Mouse (Mus musculus): ENCODE measurements around the gene Mogat1.
A peak's percentile ranks its signal among the peaks of the same experiment; 100 is the strongest.
"Not testable (repeated sequence)": the region's sequence is repeated elsewhere in the genome, so short reads cannot be mapped to it uniquely, and the experiment has no call there.

Gene Mogat1

DNA sequence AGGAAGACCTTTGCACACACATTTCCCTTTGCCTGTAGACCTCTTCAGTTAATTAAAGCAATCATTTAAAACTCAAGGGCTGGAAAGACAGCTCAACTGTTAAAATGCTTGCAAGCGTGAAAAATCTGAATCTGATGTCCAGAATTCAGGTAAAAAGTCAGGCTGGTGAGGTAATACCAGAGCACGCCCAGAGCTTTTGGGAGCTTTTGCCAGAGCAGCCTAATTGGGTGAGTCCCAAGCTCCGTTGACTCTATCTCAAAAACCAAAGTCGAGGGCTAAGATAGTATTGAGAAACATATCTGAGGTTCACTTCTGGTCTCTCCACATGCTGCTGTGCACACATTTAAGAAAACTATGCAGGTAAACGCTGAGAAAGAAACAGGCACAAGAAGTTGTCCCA is at the start of gene Mogat1:
Gene Mogat1 (plus strand): TSS at position 130 of the 400 bp plus-strand sequence.
- no peak for DNase-seq (ENCODE audit: low spot score)

GRCm38 (mm10) chr1:78472441-78472840 is 38.4 kb upstream of the Mogat1 start:
- no peak for DNase-seq (ENCODE audit: low spot score)

DNA sequence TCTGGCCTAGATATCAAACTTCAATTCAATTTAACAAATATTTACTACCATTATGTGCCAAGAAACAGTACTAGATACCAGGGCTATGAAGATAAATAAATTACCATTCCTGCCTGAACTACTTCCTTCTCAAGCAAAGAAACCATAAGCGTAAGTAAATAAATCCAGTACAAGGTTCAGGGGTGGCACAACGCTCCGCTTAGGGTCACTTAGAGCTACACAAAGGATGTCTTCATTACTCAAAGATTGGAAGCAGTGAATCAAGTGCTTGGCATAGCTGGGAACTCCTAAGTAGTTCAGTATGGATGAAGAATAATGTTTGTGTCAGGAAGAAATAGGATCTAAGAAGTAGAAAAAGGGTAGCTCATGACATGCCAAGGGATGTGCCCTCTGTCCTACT is 27.4 kb upstream of the Mogat1 start:
- DNase-seq (ENCODE audit: low spot score) = no peak

DNA sequence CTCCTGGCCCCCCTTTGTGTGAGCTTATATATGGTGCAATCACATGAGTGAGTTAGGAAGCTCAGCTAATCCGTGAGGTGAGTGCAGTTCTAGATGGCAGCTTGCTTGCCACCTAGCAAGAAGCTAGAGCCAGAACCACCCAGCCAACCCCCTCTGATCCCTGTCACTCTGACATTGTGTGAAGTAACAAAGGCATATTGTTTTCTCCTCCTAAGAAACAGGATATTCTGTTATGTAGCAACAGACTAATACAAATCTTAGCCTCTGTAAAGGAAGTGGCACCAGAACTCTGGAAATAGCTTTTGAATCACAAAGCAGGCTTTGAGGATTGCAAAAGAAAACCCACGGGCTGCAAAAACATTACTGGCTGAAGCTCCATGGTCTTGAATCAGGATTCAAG is 26.4 kb upstream of the Mogat1 start:
- no peak for DNase-seq (ENCODE audit: low spot score)

GRCm38 (mm10) chr1:78488427-78488751 is 22.4 kb upstream of the Mogat1 start:
- no peak for DNase-seq (ENCODE audit: low spot score)

- DNase-seq (ENCODE audit: low spot score) = peak; percentile 87
Observed at GRCm38 (mm10) chr1:78488752-78489492, 21.9 kb upstream of the Mogat1 start, which contains the start of gene Farsb. Gene Farsb, minus strand, starts transcription at chr1:78488897.

DNA sequence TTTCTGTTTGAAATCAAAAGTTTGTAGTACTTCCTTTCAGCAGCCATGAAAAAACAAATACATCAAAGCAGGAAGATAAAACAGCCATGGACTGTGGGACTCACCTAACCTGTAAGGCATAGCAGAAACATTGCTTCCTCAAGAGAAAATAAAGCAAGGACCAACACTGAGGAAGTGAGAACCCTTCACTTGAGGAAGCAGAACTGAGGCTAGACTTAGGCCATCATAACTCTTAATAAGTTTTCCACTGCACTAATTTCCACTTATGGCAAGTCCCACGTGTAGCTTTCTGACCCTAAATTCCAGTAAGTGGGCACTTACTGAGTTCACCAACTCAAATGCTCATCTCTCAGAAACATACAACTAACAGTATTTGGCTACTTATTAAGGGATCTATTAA is 20.6 kb upstream of the Mogat1 start:
- no peak for DNase-seq (ENCODE audit: low spot score)

DNA sequence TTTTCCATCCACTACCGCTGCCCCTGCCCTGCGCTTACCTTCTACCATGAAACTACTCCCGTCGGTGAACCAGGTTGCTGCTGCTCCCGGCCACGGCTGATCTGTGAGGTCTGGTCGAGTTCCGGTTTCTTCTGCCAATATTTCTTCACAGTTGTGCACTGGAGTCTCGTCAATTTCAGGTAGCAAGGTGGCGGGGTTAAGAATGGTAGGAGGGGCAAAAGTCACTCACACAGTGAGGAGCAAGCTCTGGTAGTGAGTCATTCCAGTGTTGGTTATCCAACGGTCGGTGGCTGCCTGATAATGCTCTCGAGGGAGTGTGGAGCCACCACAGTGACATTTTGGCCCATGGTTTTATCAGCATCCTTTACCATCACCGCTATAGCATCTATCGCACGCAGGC is 9.8 kb upstream of the Mogat1 start:
- no peak for DNase-seq (ENCODE audit: low spot score)

- not testable (repeated sequence) for DNase-seq (ENCODE audit: low spot score)
Observed at GRCm38 (mm10) chr1:78501856-78502255, 8.9 kb upstream of the Mogat1 start.

GRCm38 (mm10) chr1:78502527-78502926 is 8.3 kb upstream of the Mogat1 start:
- DNase-seq (ENCODE audit: low spot score) = no peak

DNA sequence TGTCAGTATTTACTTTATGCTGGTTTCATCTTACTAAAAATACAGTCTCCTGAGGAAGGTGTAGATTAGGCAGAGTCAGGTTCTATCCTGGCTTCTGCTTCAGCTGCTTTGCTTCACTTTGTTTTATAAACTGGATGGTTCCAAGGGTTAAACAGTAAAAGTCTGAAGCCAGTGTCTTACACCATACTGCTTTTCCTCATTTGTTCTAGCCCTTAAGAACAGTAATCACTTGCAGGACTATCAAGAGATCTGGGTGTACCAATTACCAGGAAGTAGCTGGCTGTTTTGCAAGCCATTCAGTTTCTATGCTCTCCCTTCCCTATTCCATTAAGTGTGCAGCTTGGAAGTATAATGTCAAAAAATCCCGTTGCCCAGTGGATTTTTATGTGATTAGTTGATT is 3.7 kb upstream of the Mogat1 start:
- DNase-seq (ENCODE audit: low spot score) = no peak

DNA sequence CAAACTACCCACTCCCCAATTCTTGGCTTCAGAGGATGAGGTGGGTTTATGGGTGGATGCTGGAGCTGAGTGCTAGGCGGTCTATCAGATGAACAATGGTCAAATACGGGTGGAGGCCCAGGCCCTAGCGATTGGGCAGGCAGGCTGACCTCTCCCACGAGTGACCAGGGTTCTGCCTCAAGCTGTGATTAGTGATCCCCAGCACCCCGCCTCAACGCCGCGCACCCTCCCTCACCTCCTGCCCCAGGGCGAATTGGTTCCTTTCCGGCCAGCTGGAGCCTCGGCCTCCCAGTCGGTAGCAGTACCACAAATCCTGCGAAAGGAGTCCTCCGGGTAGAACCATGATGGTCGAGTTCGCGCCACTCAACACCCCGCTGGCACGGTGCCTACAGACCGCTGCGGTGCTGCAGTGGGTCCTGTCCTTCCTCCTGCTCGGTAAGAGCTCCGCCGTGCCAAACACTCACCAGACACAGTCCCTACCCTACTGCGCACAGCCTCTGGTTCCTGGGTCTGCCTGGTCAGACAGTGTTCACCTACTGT is 900 bp downstream of the Mogat1 start, which contains the start of gene BC035947:
Gene BC035947 (minus strand): TSS at position 538 of the 540 bp plus-strand sequence.
- peak; percentile 25 for DNase-seq (ENCODE audit: low spot score)

DNA sequence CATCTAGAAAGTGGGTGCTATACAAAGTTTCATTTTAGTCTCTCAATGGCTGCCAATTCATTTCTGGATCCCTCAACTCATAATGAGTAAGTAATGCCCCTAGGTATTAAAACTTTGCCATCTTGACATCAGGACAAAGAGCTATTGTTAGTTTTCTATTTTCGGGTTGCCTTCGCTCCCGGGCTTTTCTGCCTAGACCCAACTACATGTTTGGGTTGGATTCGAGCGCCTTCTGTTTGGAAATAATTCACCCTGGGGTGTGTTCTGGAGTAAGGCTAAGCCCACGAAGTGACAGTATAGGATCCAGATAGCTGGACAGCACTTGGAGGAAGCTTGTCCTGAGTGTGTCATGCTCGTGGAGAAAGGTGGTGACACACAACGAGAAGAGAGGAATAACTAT is 2.0 kb downstream of the Mogat1 start:
- no peak for DNase-seq (ENCODE audit: low spot score)

- DNase-seq (ENCODE audit: low spot score) = no peak
Observed at GRCm38 (mm10) chr1:78518907-78519306, 8.1 kb downstream of the Mogat1 start.

DNA sequence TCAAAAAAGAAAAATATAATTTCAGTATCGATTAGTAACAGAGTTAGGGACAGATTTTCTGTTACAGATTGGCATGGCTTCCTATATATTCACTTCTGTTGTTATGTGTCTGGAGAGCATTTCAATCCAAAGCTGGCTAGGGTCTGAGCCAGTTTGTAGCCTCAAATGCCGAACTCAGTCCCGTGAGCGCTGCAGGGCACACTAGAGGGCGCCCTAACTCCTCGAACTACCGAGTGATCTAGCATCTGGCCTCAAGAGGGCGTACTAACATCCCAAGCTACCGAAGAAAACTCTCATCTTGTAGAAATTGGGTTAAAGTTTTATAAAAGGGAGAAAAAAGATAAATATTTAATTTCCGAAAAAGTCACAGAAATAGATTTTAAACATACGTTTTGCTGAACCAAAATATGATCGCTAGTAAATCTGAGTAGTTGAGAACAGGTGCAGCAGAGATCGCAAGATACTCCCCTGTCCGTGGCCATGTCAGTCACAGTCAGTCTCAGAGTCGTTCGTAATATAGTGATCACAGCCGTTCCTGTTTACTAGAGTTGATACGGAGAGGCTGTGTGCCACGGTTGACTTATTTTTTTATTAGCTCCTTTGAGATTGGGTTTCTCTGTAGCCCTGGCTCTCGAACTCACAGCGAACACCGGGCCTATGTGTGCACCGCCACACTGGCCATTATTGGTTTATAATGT is 14.5 kb downstream of the Mogat1 start:
- DNase-seq (ENCODE audit: low spot score) = peak; percentile 57

DNA sequence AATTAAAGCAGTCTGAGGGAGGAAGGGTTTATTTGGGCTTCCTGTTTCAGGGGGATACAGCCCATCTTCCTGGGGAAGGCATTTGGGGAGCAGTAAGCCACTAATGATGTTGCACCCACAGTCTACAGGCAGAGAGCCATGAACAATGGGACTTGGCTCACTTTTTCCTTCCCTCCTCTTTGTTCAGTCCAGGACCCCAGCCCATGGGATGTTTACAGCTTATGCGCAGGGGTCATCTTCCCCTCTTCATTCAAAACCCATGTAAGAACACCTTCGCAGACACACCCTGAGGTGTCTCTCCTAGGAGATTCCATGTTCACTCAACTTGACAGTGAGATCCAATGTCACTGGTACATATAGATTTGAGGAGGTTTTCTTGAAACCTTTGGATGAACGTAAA is 17.6 kb downstream of the Mogat1 start:
- DNase-seq (ENCODE audit: low spot score) = no peak

DNA sequence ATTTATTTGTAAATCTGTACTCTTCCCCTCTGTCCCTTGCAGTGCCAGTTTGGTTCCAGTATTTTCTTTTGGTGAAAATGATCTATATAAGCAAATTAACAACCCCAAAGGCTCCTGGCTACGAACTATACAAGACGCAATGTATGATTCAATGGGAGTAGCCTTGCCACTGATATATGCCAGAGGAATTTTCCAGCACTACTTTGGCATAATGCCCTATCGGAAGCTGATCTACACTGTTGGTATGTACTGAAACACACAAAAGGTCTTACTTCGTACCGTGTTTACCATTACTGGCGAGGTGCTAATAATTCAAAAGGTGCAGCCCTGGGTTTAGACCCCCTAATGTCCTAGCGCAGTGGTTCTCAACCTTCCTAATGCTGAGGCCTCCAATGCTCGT is 18.2 kb downstream of the Mogat1 start:
- DNase-seq (ENCODE audit: low spot score) = no peak

DNA sequence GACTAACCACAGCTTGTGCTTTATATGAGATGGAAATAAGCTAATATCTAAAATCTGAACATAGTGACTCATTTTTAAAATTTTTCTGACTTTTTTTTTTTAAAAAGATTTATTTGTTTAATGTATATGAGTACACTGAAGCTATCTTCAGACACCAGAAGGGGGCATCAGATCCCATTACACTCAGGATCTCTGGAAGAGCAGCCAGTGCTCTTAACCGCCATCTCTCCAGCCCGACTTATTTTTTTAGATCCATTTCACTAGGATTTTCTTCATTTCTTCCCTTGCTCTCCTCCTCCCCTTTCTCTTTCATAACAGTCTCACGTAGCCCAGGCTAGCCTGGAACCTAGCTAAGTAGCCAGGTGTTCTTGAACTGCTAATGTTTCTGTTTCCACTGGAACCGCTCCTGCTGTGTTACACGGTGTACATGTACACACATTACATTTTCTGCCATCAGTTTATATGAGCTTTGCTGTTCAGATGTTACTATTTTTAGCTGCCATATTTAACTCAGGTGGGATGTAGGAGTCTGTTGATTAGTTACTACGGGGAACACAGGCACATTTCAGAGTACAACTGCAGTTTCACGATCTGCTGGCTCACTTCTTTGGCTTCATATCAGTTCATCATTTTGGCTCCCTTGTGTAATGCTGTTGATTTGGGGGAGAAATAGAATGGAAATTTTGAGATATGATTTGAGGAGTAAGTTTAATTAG is 19.9 kb downstream of the Mogat1 start:
- no peak for DNase-seq (ENCODE audit: low spot score)

- no peak for DNase-seq (ENCODE audit: low spot score)
Observed at GRCm38 (mm10) chr1:78532184-78532800, 21.5 kb downstream of the Mogat1 start.

- no peak for DNase-seq (ENCODE audit: low spot score)
Observed at GRCm38 (mm10) chr1:78534428-78535150, 23.8 kb downstream of the Mogat1 start.

DNA sequence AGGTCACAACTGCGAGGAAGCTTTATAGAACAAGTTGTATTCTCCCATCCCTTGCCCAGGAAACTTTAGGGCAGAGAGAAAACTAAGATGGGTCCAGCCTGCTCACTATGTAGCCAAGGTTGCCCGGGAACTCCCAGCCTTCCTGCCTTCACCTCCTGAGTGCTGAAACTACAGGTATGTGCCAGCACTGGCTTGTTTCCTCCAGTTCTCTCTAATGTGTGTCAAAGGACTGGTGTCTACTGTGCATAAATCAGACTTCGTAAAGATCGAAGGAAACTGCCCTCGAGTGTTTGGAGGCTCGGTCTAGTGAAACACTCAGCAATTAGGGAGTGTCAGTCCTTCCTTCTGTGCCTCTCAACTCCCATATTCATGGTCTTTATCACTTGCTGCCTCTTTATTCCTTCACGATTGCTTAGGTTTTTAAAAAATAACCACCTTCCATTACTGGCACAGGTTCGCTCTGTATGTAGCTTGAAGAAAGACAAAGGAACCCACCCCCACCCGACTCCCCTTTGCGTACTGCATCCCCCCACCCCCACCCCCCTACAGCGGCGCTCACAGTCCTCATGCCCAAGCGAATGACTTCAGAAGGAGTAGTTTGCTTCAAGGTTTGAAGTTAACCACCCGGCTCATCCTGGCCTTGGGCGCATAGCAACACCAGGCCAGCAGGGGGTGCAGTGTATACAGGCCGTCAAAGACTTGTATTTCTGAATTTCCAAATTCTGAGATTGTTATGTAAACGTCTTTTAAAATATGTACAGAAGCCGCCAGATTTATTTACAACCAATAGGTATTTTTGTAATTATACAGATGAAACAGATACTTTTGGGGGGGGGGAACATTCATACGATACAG is 25.7 kb downstream of the Mogat1 start:
- DNase-seq (ENCODE audit: low spot score) = peak; percentile 75
